Mouse (Mus musculus) lung, postnatal 0 days (tissue): ENCODE measurements around the gene Cdkl3.

Experiments used
- CTCF ChIP-seq: IDR thresholded peaks from 2 replicates; pipeline ENCODE4 v1.5.1; 2016; ENCODE audit warnings: antibody characterized with exemption, mild to moderate bottlenecking
- EP300 ChIP-seq: IDR thresholded peaks from 2 replicates; pipeline ENCODE4 v1.6.1; 2016; ENCODE audit warnings: antibody characterized with exemption, mild to moderate bottlenecking, control low read depth

DNA sequence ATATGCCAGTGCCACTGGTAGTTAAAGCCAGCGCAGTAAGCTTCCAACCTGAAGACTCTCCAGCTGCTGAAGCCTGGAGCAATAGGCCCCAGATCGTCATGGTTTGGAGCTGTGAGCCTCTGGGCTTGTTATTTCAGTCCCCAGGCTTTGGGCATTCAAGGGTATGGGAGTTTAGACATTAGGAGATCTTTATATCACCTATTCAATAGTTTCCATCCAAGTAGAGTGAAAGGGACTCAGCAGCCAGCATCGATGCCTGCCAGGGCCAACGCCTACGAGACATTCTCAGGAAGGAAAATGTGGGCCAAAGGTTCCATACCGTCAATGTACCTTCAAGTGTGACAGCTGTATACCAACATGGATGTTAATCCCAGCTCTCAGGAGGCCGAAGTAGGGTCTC, 41.7 kb upstream of the Cdkl3 start:
- TF ChIP-seq CTCF (no peak), EP300 (no peak)
